Mouse (Mus musculus) C2C12 (cell line): ENCODE results near the gene Ccser2. TPM values are rescaled to one million over a fixed set of nuclear protein-coding genes. Genes with fewer than 3 reads are reported as not detected.

Experiments
- H3K27me3 ChIP-seq: one replicate; pipeline ENCODE4 v1.6.1; 2011; ENCODE audit not compliant: control insufficient read depth, insufficient read depth, insufficient read length
- H3K36me3 ChIP-seq: one replicate; pipeline ENCODE4 v1.6.1; 2011; ENCODE audit not compliant: control insufficient read depth, insufficient read depth
- H3K4me3 ChIP-seq: one replicate; pipeline ENCODE4 v1.5.1; 2011; ENCODE audit warnings: mild to moderate bottlenecking, control low read depth; ENCODE audit not compliant: poor library complexity, insufficient read depth, severe bottlenecking
- H3K79me2 ChIP-seq: one replicate; pipeline ENCODE4 v1.6.1; 2011; ENCODE audit not compliant: control insufficient read depth, insufficient read depth
- H3K79me3 ChIP-seq: one replicate; pipeline ENCODE4 v1.6.1; 2011; ENCODE audit warnings: low read depth, control low read depth
- H3ac ChIP-seq: one replicate; pipeline ENCODE3; 2011; ENCODE audit warnings: low read depth; ENCODE audit not compliant: control insufficient read depth, insufficient read length
- CEBPB ChIP-seq: IDR thresholded peaks from one replicate; pipeline ENCODE4 v1.6.1; 2011; ENCODE audit warnings: low read depth, mild to moderate bottlenecking, control low read depth, moderate library complexity
- CTCF ChIP-seq: IDR thresholded peaks from one replicate; pipeline ENCODE4 v1.5.1; 2011; ENCODE audit not compliant: control insufficient read depth, insufficient read depth, insufficient read length
- FOSL1 ChIP-seq: IDR thresholded peaks from one replicate; pipeline ENCODE4 v1.8.0; 2011; ENCODE audit warnings: mild to moderate bottlenecking, low read length; ENCODE audit not compliant: poor library complexity, insufficient read depth, severe bottlenecking
- MAX ChIP-seq: IDR thresholded peaks from one replicate; pipeline ENCODE4 v1.6.1; 2011; ENCODE audit warnings: mild to moderate bottlenecking, control low read depth
- MYOD1 ChIP-seq: IDR thresholded peaks from one replicate; pipeline ENCODE4 v1.6.1; 2011; ENCODE audit warnings: low read depth; ENCODE audit not compliant: control insufficient read depth, insufficient read length
- MYOG ChIP-seq: IDR thresholded peaks from one replicate; pipeline ENCODE4 v1.6.1; 2011; ENCODE audit not compliant: control insufficient read depth, insufficient read length; ENCODE audit errors: extremely low read depth
- USF1 ChIP-seq: IDR thresholded peaks from one replicate; pipeline ENCODE4 v1.6.1; 2011; ENCODE audit warnings: low read depth, mild to moderate bottlenecking, control low read depth, moderate library complexity
- polyA plus RNA-seq: library from polyadenylated mRNA; unstranded; fragments of >200 nt; fragmentation: generic; extraction: Trizol; gene quantifications from one replicate; pipeline ENCODE4 v1.2.1, GENCODE M21; 2012; ENCODE audit warnings: missing spikeins

The Ccser2 gene
- polyA plus RNA-seq, 1 experiment, result 7.4 TPM

GRCm38 (mm10) chr14:36885117-36885516 is 83.5 kb downstream of the Ccser2 start:
- H3K4me3 ChIP-seq, result no peak overlapping the region
- no peak overlapping the region for H3ac ChIP-seq
- no peaks in the 10 kb centered on the region for H3K27me3 ChIP-seq
- TF ChIP-seq FOSL1, result peak; percentile 60
- TF ChIP-seq USF1, result no peak
- TF ChIP-seq CEBPB, result peak; percentile 34
- no peaks in the 10 kb centered on the region for H3K79me3 ChIP-seq
- no peaks in the 10 kb centered on the region for H3K79me2 ChIP-seq
- peaks cover 9% of the 10 kb centered on the region for H3K36me3 ChIP-seq

- peaks cover 18% of the 10 kb centered on the region for H3K36me3 ChIP-seq
- H3K79me3 ChIP-seq, result no peaks in the 10 kb centered on the region
- H3K4me3 ChIP-seq, result no peak overlapping the region
- no peak overlapping the region for H3ac ChIP-seq
- H3K27me3 ChIP-seq, result no peaks in the 10 kb centered on the region
- TF ChIP-seq MYOG, result no peak
- no peak for TF ChIP-seq USF1
- no peak for TF ChIP-seq MYOD1
- TF ChIP-seq MAX, result no peak
- TF ChIP-seq CEBPB, result no peak
- TF ChIP-seq CTCF, result no peak
- TF ChIP-seq FOSL1, result no peak
- no peaks in the 10 kb centered on the region for H3K79me2 ChIP-seq
Observed at GRCm38 (mm10) chr14:36883576-36883975, 85.0 kb downstream of the Ccser2 start.

- H3K4me3 ChIP-seq, result no peak overlapping the region
Observed at GRCm38 (mm10) chr14:36870257-36870656, 98.3 kb downstream of the Ccser2 start.

GRCm38 (mm10) chr14:36868769-36869362 is 99.7 kb downstream of the Ccser2 start:
- Histone ChIP-seq H3K27me3 (no peaks in the 10 kb centered on the region), H3K79me2 (no peaks in the 10 kb centered on the region), H3K4me3 (no peak overlapping the region), H3K36me3 (no peaks in the 10 kb centered on the region), H3ac (no peak overlapping the region), H3K79me3 (no peaks in the 10 kb centered on the region)
- TF ChIP-seq MYOG, result no peak
- no peak for TF ChIP-seq FOSL1
- TF ChIP-seq USF1, result no peak
- no peak for TF ChIP-seq CEBPB
- no peak for TF ChIP-seq MYOD1
- no peak for TF ChIP-seq CTCF
- no peak for TF ChIP-seq MAX

More at GRCm38 (mm10) chr14:36870257-36870656, 98.3 kb downstream of the Ccser2 start:
- H3K36me3 ChIP-seq, result no peaks in the 10 kb centered on the region
- no peaks in the 10 kb centered on the region for H3K79me3 ChIP-seq
- no peaks in the 10 kb centered on the region for H3K79me2 ChIP-seq
- no peak overlapping the region for H3ac ChIP-seq
- TF ChIP-seq MAX (no peak), CEBPB (no peak), CTCF (no peak), USF1 (no peak), MYOD1 (no peak), MYOG (no peak), FOSL1 (no peak)
- H3K27me3 ChIP-seq, result no peaks in the 10 kb centered on the region

GRCm38 (mm10) chr14:36866966-36867700 is 101.4 kb downstream of the Ccser2 start:
- no peaks in the 10 kb centered on the region for H3K79me3 ChIP-seq
- no peaks in the 10 kb centered on the region for H3K27me3 ChIP-seq
- no peak overlapping the region for H3ac ChIP-seq
- TF ChIP-seq MYOD1 (no peak), CTCF (peak; percentile 23), CEBPB (peak; percentile 42)
- no peaks in the 10 kb centered on the region for H3K36me3 ChIP-seq
- H3K4me3 ChIP-seq, result no peak overlapping the region
- no peaks in the 10 kb centered on the region for H3K79me2 ChIP-seq

GRCm38 (mm10) chr14:36863877-36864489 is 104.6 kb downstream of the Ccser2 start:
- no peaks in the 10 kb centered on the region for H3K79me2 ChIP-seq
- H3K36me3 ChIP-seq, result no peaks in the 10 kb centered on the region
- no peaks in the 10 kb centered on the region for H3K79me3 ChIP-seq
- no peaks in the 10 kb centered on the region for H3K27me3 ChIP-seq
- peak overlapping the region; percentile 44 for H3ac ChIP-seq
- TF ChIP-seq FOSL1 (no peak), MAX (peak; percentile 38), USF1 (peak; percentile 90), MYOD1 (no peak), CTCF (peak; percentile 78), MYOG (no peak), CEBPB (no peak)
- no peak overlapping the region for H3K4me3 ChIP-seq
